Mouse (Mus musculus): ENCODE results near the gene Olfr392. TPM values are rescaled to one million over a fixed set of nuclear protein-coding genes. Genes with fewer than 3 reads are reported as not detected.

Olfr392 gene
- not detected in 2 replicates for polyA plus RNA-seq (2015; fragmentation: Nextera tagmentation; extraction: Ambion mirVana)

DNA sequence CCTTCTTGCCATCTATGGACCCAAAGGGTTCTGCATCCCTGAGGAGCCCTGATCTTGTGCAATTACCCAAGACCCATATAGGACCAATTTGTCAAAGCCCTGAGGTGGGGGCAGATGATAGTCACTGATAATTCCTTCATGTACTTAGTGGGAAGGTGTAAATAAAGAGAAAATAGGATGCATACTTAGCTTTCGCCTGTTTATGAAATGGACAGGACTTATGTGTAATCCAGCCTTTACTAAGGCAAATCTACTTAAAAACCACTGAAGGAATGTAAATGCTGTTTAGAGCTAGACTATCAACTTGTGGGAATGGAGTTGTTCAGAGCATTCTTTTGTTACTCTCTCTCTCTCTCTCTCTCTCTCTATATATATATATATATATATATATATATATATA, at the start of gene Olfr392:
Gene Olfr392, minus strand, starts transcription at position 101 of the 400 bp plus-strand sequence.
- WGBS: 96% methylated on average over 1 of the region's 1 CpGs
- no peak for ATAC-seq (ENCODE audit: low FRiP score)
- no peaks in the 10 kb centered on the region for H3K4me1 ChIP-seq (replicated peaks)

GRCm38 (mm10) chr11:73851354-73851753, 34.5 kb upstream of the Olfr392 start, which contains the start of gene Olfr393:
TSS of gene Olfr393 (minus strand) at chr11:73851454.
- Histone ChIP-seq H3K9me3 (0 out of 2 replicates have a peak, but pooled peaks cover 6% of the 10 kb centered on the region), H3K27ac (no peak within 1 kb of the TSS), H3K4me2 (no peak within 1 kb of the TSS), H3K27me3 (no peaks in the 10 kb centered on the region), H3K36me3 (no peaks in the 10 kb centered on the region), H3K9ac (no peak within 1 kb of the TSS), H3K4me1 (replicated peaks) (no peaks in the 10 kb centered on the region), H3K4me3 (no peak within 1 kb of the TSS)
- ATAC-seq (ENCODE audit: low FRiP score): no peak

More for the DNA sequence above, at the start of gene Olfr392:
- H3K4me3 ChIP-seq: no peak within 1 kb of the TSS
- H3K27ac ChIP-seq: no peak within 1 kb of the TSS
- H3K27me3 ChIP-seq: no peaks in the 10 kb centered on the region
- no peak within 1 kb of the TSS for H3K9ac ChIP-seq
- no peaks in the 10 kb centered on the region for H3K36me3 ChIP-seq
- H3K4me2 ChIP-seq: no peak within 1 kb of the TSS
- 0 out of 2 replicates have a peak, but pooled peaks cover 8% of the 10 kb centered on the region for H3K9me3 ChIP-seq

GRCm38 (mm10) chr11:73802952-73803351, 13.9 kb downstream of the Olfr392 start, which contains the start of gene Olfr391-ps:
TSS of gene Olfr391-ps (minus strand) at chr11:73803052.
- WGBS: 27% methylated on average over 1 of the region's 1 CpGs

GRCm38 (mm10) chr11:73782664-73783063, 34.2 kb downstream of the Olfr392 start, which contains the start of gene Olfr390:
TSS of gene Olfr390 (plus strand) at chr11:73782964.
- Histone ChIP-seq H3K36me3 (no peaks in the 10 kb centered on the region), H3K4me3 (no peak within 1 kb of the TSS), H3K9ac (no peak within 1 kb of the TSS), H3K27me3 (no peaks in the 10 kb centered on the region), H3K4me1 (replicated peaks) (no peaks in the 10 kb centered on the region), H3K4me2 (no peak within 1 kb of the TSS), H3K9me3 (peaks cover 12% of the 10 kb centered on the region), H3K27ac (no peak within 1 kb of the TSS)
- WGBS: 83% methylated on average over 1 of the region's 1 CpGs
- no peak for ATAC-seq (ENCODE audit: low FRiP score)

More at GRCm38 (mm10) chr11:73802952-73803351, 13.9 kb downstream of the Olfr392 start, which contains the start of gene Olfr391-ps:
- no peaks in the 10 kb centered on the region for H3K4me1 ChIP-seq (replicated peaks)
- H3K9me3 ChIP-seq: peaks cover 14% of the 10 kb centered on the region; the same call in 1 of the 2 replicates
- ATAC-seq (ENCODE audit: low FRiP score): no peak
- H3K36me3 ChIP-seq: no peaks in the 10 kb centered on the region
- no peak within 1 kb of the TSS for H3K4me2 ChIP-seq
- H3K4me3 ChIP-seq: no peak within 1 kb of the TSS
- no peak within 1 kb of the TSS for H3K9ac ChIP-seq
- H3K27me3 ChIP-seq: no peaks in the 10 kb centered on the region
- no peak within 1 kb of the TSS for H3K27ac ChIP-seq

GRCm38 (mm10) chr11:73780613-73781012, 36.2 kb downstream of the Olfr392 start, which contains the start of gene Olfr389:
TSS of gene Olfr389 (minus strand) at chr11:73780713.
- no peak within 1 kb of the TSS for H3K4me3 ChIP-seq
- H3K27me3 ChIP-seq: no peaks in the 10 kb centered on the region
- H3K27ac ChIP-seq: no peak within 1 kb of the TSS
- no peak within 1 kb of the TSS for H3K4me2 ChIP-seq
- no peak for ATAC-seq (ENCODE audit: low FRiP score)
- H3K36me3 ChIP-seq: no peaks in the 10 kb centered on the region
- peaks cover 10% of the 10 kb centered on the region; the same call in 1 of the 2 replicates for H3K9me3 ChIP-seq
- no peaks in the 10 kb centered on the region for H3K4me1 ChIP-seq (replicated peaks)
- no peak within 1 kb of the TSS for H3K9ac ChIP-seq
- WGBS: 86% methylated on average over 1 of the region's 1 CpGs

Other genes with a start within 250 kb of the Olfr392 start
- gene Olfr385, start 224.0 kb downstream of the Olfr392 start, polyA plus RNA-seq (2015; fragmentation: Nextera tagmentation; extraction: Ambion mirVana): not detected in 2 replicates
- not detected in 2 replicates for gene Olfr384, start 218.5 kb downstream of the Olfr392 start, polyA plus RNA-seq (2015; fragmentation: Nextera tagmentation; extraction: Ambion mirVana)
- not detected in 2 replicates for gene Zfp735, start 128.3 kb downstream of the Olfr392 start, polyA plus RNA-seq (2015; fragmentation: Nextera tagmentation; extraction: Ambion mirVana)
- not detected in 2 replicates for gene Olfr389, start 36.3 kb downstream of the Olfr392 start, polyA plus RNA-seq (2015; fragmentation: Nextera tagmentation; extraction: Ambion mirVana)
- gene Olfr390, start 34.1 kb downstream of the Olfr392 start, polyA plus RNA-seq (2015; fragmentation: Nextera tagmentation; extraction: Ambion mirVana): not detected in 2 replicates
- not detected in 2 replicates for gene Olfr391-ps, start 14.0 kb downstream of the Olfr392 start, polyA plus RNA-seq (2015; fragmentation: Nextera tagmentation; extraction: Ambion mirVana)
- not detected in 2 replicates for gene Olfr393, start 34.4 kb upstream of the Olfr392 start, polyA plus RNA-seq (2015; fragmentation: Nextera tagmentation; extraction: Ambion mirVana)
- not detected in 2 replicates for gene Olfr394, start 73.7 kb upstream of the Olfr392 start, polyA plus RNA-seq (2015; fragmentation: Nextera tagmentation; extraction: Ambion mirVana)
- gene Olfr395, start 92.2 kb upstream of the Olfr392 start, polyA plus RNA-seq (2015; fragmentation: Nextera tagmentation; extraction: Ambion mirVana): not detected in 2 replicates
- not detected in 2 replicates for gene Olfr23, start 119.6 kb upstream of the Olfr392 start, polyA plus RNA-seq (2015; fragmentation: Nextera tagmentation; extraction: Ambion mirVana)
- not detected in 2 replicates for gene Olfr397, start 143.8 kb upstream of the Olfr392 start, polyA plus RNA-seq (2015; fragmentation: Nextera tagmentation; extraction: Ambion mirVana)
- 0.04 TPM in 1 of 2 replicates, not detected in the other for gene Olfr398, start 173.4 kb upstream of the Olfr392 start, polyA plus RNA-seq (2015; fragmentation: Nextera tagmentation; extraction: Ambion mirVana)
- not detected in 2 replicates for gene Olfr139, start 239.5 kb upstream of the Olfr392 start, polyA plus RNA-seq (2015; fragmentation: Nextera tagmentation; extraction: Ambion mirVana)
- not detected in 2 replicates for gene Olfr399, start 239.6 kb upstream of the Olfr392 start, polyA plus RNA-seq (2015; fragmentation: Nextera tagmentation; extraction: Ambion mirVana)